Mouse (Mus musculus): Measurements from ENCODE around the gene Rhot1. TPM values are rescaled to one million over a fixed set of nuclear protein-coding genes. Genes with fewer than 3 reads are reported as not detected.
"Not testable (repeated sequence)": the region's sequence is repeated elsewhere in the genome, so short reads cannot be mapped to it uniquely, and the experiment has no call there.

Gene Rhot1
- polyA plus RNA-seq, 1 experiment from 2014 or later: 48.1 TPM

DNA sequence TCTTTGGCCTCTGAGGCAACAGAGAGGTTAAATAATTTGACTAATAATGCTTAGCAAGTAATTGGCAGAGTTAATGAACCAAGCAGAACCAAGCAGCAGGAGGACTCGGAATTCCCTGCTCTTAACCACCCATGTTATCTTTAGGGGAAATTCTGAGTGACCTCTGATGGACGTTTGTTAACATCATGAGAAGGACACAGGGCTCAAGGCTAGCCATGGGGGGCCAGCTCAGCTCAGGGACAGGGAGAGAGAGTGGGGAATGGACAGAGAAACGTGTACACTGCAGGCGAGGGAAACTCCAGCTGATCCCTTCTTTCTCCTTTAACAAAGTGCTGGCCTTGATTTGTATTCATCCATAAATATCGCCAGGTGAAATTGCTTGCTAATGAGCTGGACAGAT is 3.9 kb upstream of the Rhot1 start:
- H3K36me3 ChIP-seq (ENCODE audit: insufficient read depth, low read length): no peaks in the 10 kb centered on the region
- no peaks in the 10 kb centered on the region for H3K9me3 ChIP-seq (replicated peaks; ENCODE audit: low read length)
- H3K9ac ChIP-seq (ENCODE audit: low read depth, low read length): no peak overlapping the region
- no peak overlapping the region for H3K4me3 ChIP-seq (replicated peaks; ENCODE audit: low read depth, low read length)
- no peaks in the 10 kb centered on the region for H3K27me3 ChIP-seq (ENCODE audit: insufficient read depth, low read length)
- H3K4me2 ChIP-seq (ENCODE audit: low read length): no peak overlapping the region
- H3K27ac ChIP-seq: no peak overlapping the region
- TF ChIP-seq CTCF (IDR thresholded peaks at IDR 0.05; ENCODE audit: low read depth): no peak
- WGBS: 42% methylated on average over 5 of the region's 5 CpGs
- no peak for ATAC-seq (replicated peaks; ENCODE audit: low FRiP score, low read depth)
- no peak for DNase-seq (ENCODE audit: low spot score)
- peaks cover 1% of the 10 kb centered on the region; the same call in 1 of the 2 replicates for H3K4me1 ChIP-seq (replicated peaks; ENCODE audit: insufficient read depth, low read length)

GRCm38 (mm10) chr11:80208465-80208859 is 357 bp upstream of the Rhot1 start:
- H3K27me3 ChIP-seq (ENCODE audit: insufficient read depth, low read length): no peaks in the 10 kb centered on the region
- no peak overlapping the region for H3K4me3 ChIP-seq (replicated peaks; ENCODE audit: low read depth, low read length)
- TF ChIP-seq CTCF (IDR thresholded peaks at IDR 0.05; ENCODE audit: low read depth): no peak
- 37% methylated on average over 7 of the region's 7 CpGs for WGBS
- no peaks in the 10 kb centered on the region for H3K9me3 ChIP-seq (replicated peaks; ENCODE audit: low read length)
- ATAC-seq (replicated peaks; ENCODE audit: low FRiP score, low read depth) (no peak), DNase-seq (ENCODE audit: low spot score) (no peak)
- H3K4me1 ChIP-seq (replicated peaks; ENCODE audit: insufficient read depth, low read length): peaks cover 7% of the 10 kb centered on the region; the same call in 1 of the 2 replicates
- no peak overlapping the region for H3K4me2 ChIP-seq (ENCODE audit: low read length)
- no peak overlapping the region for H3K9ac ChIP-seq (ENCODE audit: low read depth, low read length)
- H3K36me3 ChIP-seq (ENCODE audit: insufficient read depth, low read length): no peaks in the 10 kb centered on the region
- no peak overlapping the region for H3K27ac ChIP-seq

GRCm38 (mm10) chr11:80210321-80210720 is 1.5 kb downstream of the Rhot1 start:
- H3K9me3 ChIP-seq (replicated peaks; ENCODE audit: low read length): no peaks in the 10 kb centered on the region
- DNase-seq (ENCODE audit: low spot score): no peak
- no peaks in the 10 kb centered on the region for H3K27me3 ChIP-seq (ENCODE audit: insufficient read depth, low read length)
- H3K9ac ChIP-seq (ENCODE audit: low read depth, low read length): no peak overlapping the region
- no peak overlapping the region for H3K27ac ChIP-seq
- H3K36me3 ChIP-seq (ENCODE audit: insufficient read depth, low read length): no peaks in the 10 kb centered on the region
- peaks cover 7% of the 10 kb centered on the region; the same call in 1 of the 2 replicates for H3K4me1 ChIP-seq (replicated peaks; ENCODE audit: insufficient read depth, low read length)
- peak overlapping the region; percentile 94 for H3K4me3 ChIP-seq (replicated peaks; ENCODE audit: low read depth, low read length)
- no peak for ATAC-seq (replicated peaks; ENCODE audit: low FRiP score, low read depth)
- 24% methylated on average over 6 of the region's 6 CpGs for WGBS
- peak overlapping the region; percentile 67 for H3K4me2 ChIP-seq (ENCODE audit: low read length)
- TF ChIP-seq CTCF (IDR thresholded peaks at IDR 0.05; ENCODE audit: low read depth): no peak

GRCm38 (mm10) chr11:80212282-80212681 is 3.5 kb downstream of the Rhot1 start:
- DNase-seq (ENCODE audit: low spot score): no peak
- no peak for ATAC-seq (replicated peaks; ENCODE audit: low FRiP score, low read depth)
- Histone ChIP-seq H3K4me3 (replicated peaks; ENCODE audit: low read depth, low read length) (no peak overlapping the region), H3K36me3 (ENCODE audit: insufficient read depth, low read length) (no peaks in the 10 kb centered on the region), H3K4me1 (replicated peaks; ENCODE audit: insufficient read depth, low read length) (peaks cover 7% of the 10 kb centered on the region; the same call in 1 of the 2 replicates), H3K27me3 (ENCODE audit: insufficient read depth, low read length) (no peaks in the 10 kb centered on the region), H3K27ac (no peak overlapping the region), H3K9ac (ENCODE audit: low read depth, low read length) (no peak overlapping the region), H3K4me2 (ENCODE audit: low read length) (no peak overlapping the region), H3K9me3 (replicated peaks; ENCODE audit: low read length) (no peaks in the 10 kb centered on the region)
- TF ChIP-seq CTCF (IDR thresholded peaks at IDR 0.05; ENCODE audit: low read depth): no peak
- WGBS: 88% methylated on average over 2 of the region's 2 CpGs

- Histone ChIP-seq H3K27me3 (ENCODE audit: insufficient read depth, low read length) (no peaks in the 10 kb centered on the region), H3K9me3 (replicated peaks; ENCODE audit: low read length) (no peaks in the 10 kb centered on the region), H3K4me2 (ENCODE audit: low read length) (no peak overlapping the region), H3K36me3 (ENCODE audit: insufficient read depth, low read length) (no peaks in the 10 kb centered on the region), H3K27ac (no peak overlapping the region), H3K4me1 (replicated peaks; ENCODE audit: insufficient read depth, low read length) (peaks cover 3% of the 10 kb centered on the region; the same call in 1 of the 2 replicates), H3K9ac (ENCODE audit: low read depth, low read length) (no peak overlapping the region), H3K4me3 (replicated peaks; ENCODE audit: low read depth, low read length) (no peak overlapping the region)
- ATAC-seq (replicated peaks; ENCODE audit: low FRiP score, low read depth): no peak
- no peak for DNase-seq (ENCODE audit: low spot score)
- no peak for TF ChIP-seq CTCF (IDR thresholded peaks at IDR 0.05; ENCODE audit: low read depth)
- WGBS: 81% methylated on average over 3 of the region's 3 CpGs
Observed at GRCm38 (mm10) chr11:80215291-80215690, 6.5 kb downstream of the Rhot1 start.

- ATAC-seq (replicated peaks; ENCODE audit: low FRiP score, low read depth): no peak
- H3K27ac ChIP-seq: no peak overlapping the region
- no peaks in the 10 kb centered on the region for H3K9me3 ChIP-seq (replicated peaks; ENCODE audit: low read length)
- peak; percentile 10 for DNase-seq (ENCODE audit: low spot score)
- no peak overlapping the region for H3K9ac ChIP-seq (ENCODE audit: low read depth, low read length)
- WGBS: 80% methylated on average over 11 of the region's 11 CpGs
- peaks cover 9% of the 10 kb centered on the region for H3K36me3 ChIP-seq (ENCODE audit: insufficient read depth, low read length)
- H3K4me1 ChIP-seq (replicated peaks; ENCODE audit: insufficient read depth, low read length): no peaks in the 10 kb centered on the region
- H3K4me3 ChIP-seq (replicated peaks; ENCODE audit: low read depth, low read length): no peak overlapping the region
- H3K27me3 ChIP-seq (ENCODE audit: insufficient read depth, low read length): no peaks in the 10 kb centered on the region
- TF ChIP-seq CTCF (IDR thresholded peaks at IDR 0.05; ENCODE audit: low read depth): no peak
- no peak overlapping the region for H3K4me2 ChIP-seq (ENCODE audit: low read length)
Observed at GRCm38 (mm10) chr11:80218657-80219293, 10.0 kb downstream of the Rhot1 start.

GRCm38 (mm10) chr11:80230066-80230465 is 21.2 kb downstream of the Rhot1 start:
- not testable (repeated sequence) for H3K9me3 ChIP-seq (replicated peaks; ENCODE audit: low read length); H3K9ac ChIP-seq (ENCODE audit: low read depth, low read length); H3K4me1 ChIP-seq (replicated peaks; ENCODE audit: insufficient read depth, low read length); H3K27ac ChIP-seq; H3K27me3 ChIP-seq (ENCODE audit: insufficient read depth, low read length); H3K4me3 ChIP-seq (replicated peaks; ENCODE audit: low read depth, low read length); ATAC-seq (replicated peaks; ENCODE audit: low FRiP score, low read depth); DNase-seq (ENCODE audit: low spot score); H3K4me2 ChIP-seq (ENCODE audit: low read length)
- WGBS: 79% methylated on average over 4 of the region's 5 CpGs
- H3K36me3 ChIP-seq (ENCODE audit: insufficient read depth, low read length): peaks cover 21% of the 10 kb centered on the region; the same call in 1 of the 2 replicates

Measured in kidney, postnatal 0 days (tissue).